Mouse (Mus musculus): ENCODE results near the gene Olfr576.

GRCm38 (mm10) chr7:102950732-102951131 is 11.7 kb upstream of the Olfr576 start:
- TF ChIP-seq CTCF (IDR thresholded peaks at IDR 0.05; ENCODE audit: borderline replicate concordance, extremely low read depth, insufficient read depth, insufficient read length) (no peak), POLR2A (IDR thresholded peaks at IDR 0.05; ENCODE audit: borderline replicate concordance, extremely low read depth, insufficient read depth, insufficient read length, poor library complexity, severe bottlenecking) (no peak)
